Mouse (Mus musculus) leukemia stem cell, adult 10-12 weeks (primary cell): ENCODE data around the gene Gldn. TPM values are rescaled to one million over a fixed set of nuclear protein-coding genes. Genes with fewer than 3 reads are reported as not detected.

Source experiments
- polyA plus RNA-seq: library from polyadenylated mRNA; stranded (reverse); fragments of >175 nt; gene quantifications from 2 replicates; pipeline ENCODE4 v1.2.3, GENCODE M21; 2012; ENCODE audit warnings: low replicate concordance

Gldn gene
- not detected in 2 replicates for polyA plus RNA-seq

DNA sequence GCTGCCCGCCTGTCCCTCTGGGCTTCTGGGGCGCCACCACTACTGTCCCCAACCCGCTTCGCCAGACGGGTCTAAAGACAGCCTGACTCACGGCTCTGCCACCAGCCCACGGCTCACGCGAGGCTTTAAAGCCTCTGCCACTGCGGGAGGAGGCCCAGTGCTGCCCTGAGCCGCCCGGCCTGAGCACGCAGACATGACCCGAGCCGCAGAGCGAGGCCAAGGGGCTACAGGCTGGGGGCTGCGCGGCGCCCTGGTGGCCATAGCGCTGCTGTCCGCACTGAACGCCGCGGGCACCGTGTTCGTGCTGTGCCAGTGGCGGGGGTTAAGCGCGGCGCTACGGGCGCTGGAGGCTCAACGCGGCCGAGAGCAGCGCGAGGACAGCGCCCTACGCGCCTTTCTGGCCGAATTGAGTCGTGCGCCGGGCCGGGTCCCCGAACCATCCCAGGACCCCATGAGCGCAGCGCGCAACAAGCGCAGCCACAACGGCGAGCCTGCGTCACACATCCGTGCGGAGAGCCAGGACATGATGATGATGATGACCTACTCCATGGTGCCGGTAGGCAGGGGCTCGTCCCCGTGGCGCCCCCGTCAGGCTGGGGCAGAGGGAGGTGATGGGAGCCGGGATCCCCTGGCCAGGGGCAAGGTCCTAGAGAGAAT lies at the start of gene Gldn:
Gene Gldn (plus strand): TSS at position 156 of the 657 bp plus-strand sequence.

DNA sequence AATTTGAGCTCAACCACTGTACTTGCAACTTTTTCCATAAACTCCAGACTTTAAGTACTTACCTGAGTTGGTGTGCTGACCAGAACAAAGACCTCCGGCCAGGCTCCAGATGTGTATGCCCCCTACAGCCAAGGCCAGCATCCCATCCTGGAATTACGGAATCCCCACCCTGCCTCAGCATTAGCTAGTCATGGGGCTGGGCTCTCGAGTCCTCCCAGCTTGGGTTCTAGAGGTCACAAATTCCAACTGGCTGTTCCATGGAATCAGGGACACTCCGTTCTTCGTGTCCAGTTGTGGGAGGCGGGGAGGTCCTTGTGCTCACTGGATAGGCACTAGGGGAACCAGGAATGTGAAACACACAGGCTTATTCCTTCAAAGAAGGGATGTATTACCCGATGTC lies 18.3 kb upstream of the Gldn start, which contains the start of gene Cyp19a1:
Gene Cyp19a1 (minus strand): TSS at position 101 of the 400 bp plus-strand sequence.

Other genes starting within 250 kb of the Gldn start
- not detected in 2 replicates for gene Tnfaip8l3, start 218.1 kb upstream of the Gldn start, polyA plus RNA-seq
- not detected in 2 replicates for gene Cyp19a1, start 18.4 kb upstream of the Gldn start, polyA plus RNA-seq
- 0.26 and 0.79 TPM in 2 replicates for gene Dmxl2, start 215.1 kb downstream of the Gldn start, polyA plus RNA-seq